Mouse (Mus musculus) erythroblast, embryonic 14.5 days (primary cell): ENCODE results near the gene Slmap. TPM values are rescaled to one million over a fixed set of nuclear protein-coding genes. Genes with fewer than 3 reads are reported as not detected.
"Not testable (repeated sequence)": the region's sequence is repeated elsewhere in the genome, so short reads cannot be mapped to it uniquely, and the experiment has no call there.

Experiments used
- H3K27me3 ChIP-seq: 2 replicates; pipeline ENCODE4 v1.6.1; 2012; ENCODE audit warnings: inconsistent platforms; ENCODE audit not compliant: control insufficient read depth
- H3K36me3 ChIP-seq: 2 replicates; pipeline ENCODE4 v1.6.1; 2012; ENCODE audit warnings: mild to moderate bottlenecking, inconsistent platforms; ENCODE audit not compliant: control insufficient read depth
- H3K4me1 ChIP-seq: 2 replicates; pipeline ENCODE4 v1.6.1; 2012; ENCODE audit warnings: inconsistent platforms; ENCODE audit not compliant: control insufficient read depth
- H3K4me3 ChIP-seq: replicated peaks from 2 replicates; pipeline ENCODE3; 2012; ENCODE audit warnings: moderate library complexity, mild to moderate bottlenecking, inconsistent platforms
- H3K9me3 ChIP-seq: 2 replicates; pipeline ENCODE4 v1.6.1; 2012; ENCODE audit warnings: low read length, inconsistent platforms, mixed read lengths; ENCODE audit not compliant: control insufficient read depth
- GATA1 ChIP-seq: IDR thresholded peaks from 2 replicates; pipeline ENCODE4 v1.6.1; 2012; ENCODE audit warnings: low read length, inconsistent platforms, mixed read lengths
- TAL1 ChIP-seq: IDR thresholded peaks from 3 replicates; pipeline ENCODE4 v1.6.1; 2012; ENCODE audit warnings: low read length, inconsistent platforms, mixed read lengths
- polyA plus RNA-seq: library from polyadenylated mRNA; stranded (reverse); fragments of >175 nt; gene quantifications from 2 replicates; pipeline ENCODE4 v1.2.3, GENCODE M21; 2012

The Slmap gene
- polyA plus RNA-seq, 1 experiment, result 0.36 TPM

DNA sequence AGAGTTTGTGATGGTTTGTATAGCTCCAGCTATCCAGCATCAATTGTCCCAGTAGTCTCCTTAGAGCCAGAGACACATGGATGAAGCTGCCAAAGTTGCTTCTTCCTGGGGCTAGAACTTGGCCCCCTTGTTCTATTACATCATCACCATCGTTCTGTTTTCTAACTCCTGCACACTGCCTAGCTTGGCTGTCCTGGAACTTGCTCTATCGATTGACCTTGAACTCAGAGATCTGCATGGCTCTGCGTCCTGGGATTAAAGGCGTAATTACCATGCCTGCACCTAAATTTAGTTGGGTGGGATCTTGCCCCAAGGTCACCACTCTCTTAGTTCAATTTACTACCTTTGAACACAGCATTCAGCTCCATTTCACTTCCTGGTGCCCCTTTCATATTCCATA lies 14.9 kb downstream of the Slmap start:
- no peak overlapping the region for H3K4me3 ChIP-seq
- TF ChIP-seq GATA1, result no peak
- H3K27me3 ChIP-seq, result no peaks in the 10 kb centered on the region
- H3K9me3 ChIP-seq, result no peaks in the 10 kb centered on the region
- H3K4me1 ChIP-seq, result peaks cover 9% of the 10 kb centered on the region
- peaks cover 20% of the 10 kb centered on the region for H3K36me3 ChIP-seq

DNA sequence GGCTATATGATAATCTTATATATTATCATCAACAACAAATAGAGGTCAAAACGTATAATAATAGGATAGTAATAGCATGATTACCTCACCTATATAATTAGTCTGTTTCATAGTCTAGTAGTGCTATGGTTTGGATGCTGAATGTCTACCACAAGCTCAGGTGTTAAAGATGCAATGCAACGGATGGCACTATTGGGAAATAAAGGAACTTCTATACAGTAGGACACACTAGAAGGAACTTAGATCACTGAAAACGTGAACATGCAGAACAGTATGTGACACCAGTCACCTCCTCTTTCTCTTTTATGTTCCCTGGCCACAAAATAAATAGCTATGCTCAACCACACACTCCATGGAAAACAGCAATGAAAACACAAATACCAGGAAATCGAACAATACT lies 16.9 kb downstream of the Slmap start:
- Histone ChIP-seq H3K4me3 (no peak overlapping the region), H3K36me3 (peaks cover 18% of the 10 kb centered on the region), H3K27me3 (no peaks in the 10 kb centered on the region), H3K9me3 (no peaks in the 10 kb centered on the region), H3K4me1 (peaks cover 13% of the 10 kb centered on the region)
- TF ChIP-seq TAL1, result no peak
- no peak for TF ChIP-seq GATA1

- Histone ChIP-seq H3K36me3 (peaks cover 18% of the 10 kb centered on the region), H3K4me1 (peaks cover 12% of the 10 kb centered on the region)
- H3K4me3 ChIP-seq, H3K9me3 ChIP-seq, H3K27me3 ChIP-seq: not testable (repeated sequence)
These were observed 18.5 kb downstream of the Slmap start for GRCm38 (mm10) chr14:26516232-26516631.

DNA sequence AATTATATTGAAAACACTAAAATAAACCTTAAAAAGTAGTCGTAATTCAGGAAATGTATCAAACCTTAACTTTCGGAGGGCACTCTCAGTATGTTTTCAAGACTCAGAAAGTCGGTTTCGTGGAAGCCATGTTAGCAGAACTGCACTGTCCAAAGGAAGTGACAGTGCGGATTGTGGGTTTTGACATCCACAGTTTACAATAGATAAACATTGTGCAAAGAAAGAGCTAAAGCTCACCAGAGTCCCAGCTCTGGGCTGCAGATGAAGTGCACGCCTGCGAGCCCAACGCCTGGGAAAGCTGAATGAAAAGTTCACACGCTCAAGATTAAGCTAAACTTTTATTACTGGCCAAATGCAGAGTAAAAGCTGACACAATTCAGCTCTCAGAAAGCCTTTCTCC lies 18.9 kb downstream of the Slmap start:
- no peak overlapping the region for H3K4me3 ChIP-seq
- no peaks in the 10 kb centered on the region for H3K9me3 ChIP-seq
- H3K4me1 ChIP-seq, result peaks cover 13% of the 10 kb centered on the region
- no peak for TF ChIP-seq TAL1
- no peak for TF ChIP-seq GATA1
- peaks cover 17% of the 10 kb centered on the region for H3K36me3 ChIP-seq
- H3K27me3 ChIP-seq, result no peaks in the 10 kb centered on the region

- Histone ChIP-seq H3K4me3 (no peak overlapping the region), H3K27me3 (no peaks in the 10 kb centered on the region), H3K9me3 (no peaks in the 10 kb centered on the region), H3K4me1 (peaks cover 5% of the 10 kb centered on the region), H3K36me3 (peaks cover 12% of the 10 kb centered on the region)
- TF ChIP-seq GATA1 (no peak), TAL1 (no peak)
These were observed 24.2 kb downstream of the Slmap start for GRCm38 (mm10) chr14:26510545-26510944.

DNA sequence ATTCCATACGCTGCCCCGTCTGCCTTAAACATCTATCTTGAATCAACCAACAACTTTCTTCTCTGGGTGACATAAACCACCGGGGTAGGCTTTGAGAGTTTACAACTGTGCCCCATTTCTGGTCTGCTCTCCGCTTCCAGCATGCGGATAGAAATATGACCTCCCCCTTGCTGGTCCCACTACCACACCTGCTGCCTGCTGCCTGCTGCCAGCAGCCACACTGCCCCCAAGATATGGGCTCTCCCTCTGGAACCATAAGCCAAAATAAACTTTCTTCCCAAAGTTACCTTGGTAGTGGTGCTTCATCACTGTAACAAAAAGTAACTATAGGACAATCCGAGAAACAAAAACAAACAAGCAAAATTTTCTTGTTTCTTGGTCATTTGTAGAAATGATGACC lies 26.6 kb downstream of the Slmap start:
- no peaks in the 10 kb centered on the region for H3K27me3 ChIP-seq
- no peak overlapping the region for H3K4me3 ChIP-seq
- peaks cover 18% of the 10 kb centered on the region for H3K36me3 ChIP-seq
- TF ChIP-seq TAL1 (no peak), GATA1 (no peak)
- H3K4me1 ChIP-seq, result 0 out of 2 replicates have a peak, but pooled peaks cover 2% of the 10 kb centered on the region
- no peaks in the 10 kb centered on the region for H3K9me3 ChIP-seq

DNA sequence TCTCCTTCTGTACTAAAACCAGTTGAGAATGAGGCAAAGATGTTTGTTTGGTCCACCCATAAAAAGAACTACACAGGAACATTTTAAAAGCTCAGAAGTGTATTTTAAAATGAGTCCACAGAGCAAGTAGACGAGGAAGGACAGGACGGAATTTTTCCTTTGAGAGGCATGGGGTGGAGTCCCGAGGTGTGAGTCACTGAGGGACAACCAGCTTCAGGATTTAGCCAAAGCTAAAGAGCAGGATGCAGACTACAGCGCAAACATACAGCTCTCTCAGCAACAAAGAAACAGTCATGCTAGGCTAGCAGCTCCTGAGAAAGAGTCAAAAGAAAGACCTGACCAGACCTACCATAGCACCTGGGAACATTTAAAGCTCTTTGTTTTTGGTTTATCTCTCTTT lies 27.4 kb downstream of the Slmap start:
- H3K36me3 ChIP-seq, result peaks cover 20% of the 10 kb centered on the region

GRCm38 (mm10) chr14:26504541-26504940 lies 30.2 kb downstream of the Slmap start:
- no peaks in the 10 kb centered on the region for H3K9me3 ChIP-seq
- H3K36me3 ChIP-seq, result peaks cover 15% of the 10 kb centered on the region
- H3K4me1 ChIP-seq, result no peaks in the 10 kb centered on the region
- H3K4me3 ChIP-seq, result no peak overlapping the region
- H3K27me3 ChIP-seq, result no peaks in the 10 kb centered on the region
- TF ChIP-seq GATA1 (no peak), TAL1 (no peak)

More for the DNA sequence above, 27.4 kb downstream of the Slmap start:
- Histone ChIP-seq H3K27me3 (no peaks in the 10 kb centered on the region), H3K4me3 (no peak overlapping the region), H3K9me3 (no peaks in the 10 kb centered on the region), H3K4me1 (0 out of 2 replicates have a peak, but pooled peaks cover 2% of the 10 kb centered on the region)
- TF ChIP-seq GATA1, result no peak
- TF ChIP-seq TAL1, result no peak

GRCm38 (mm10) chr14:26500136-26500933 lies 34.4 kb downstream of the Slmap start:
- no peaks in the 10 kb centered on the region for H3K9me3 ChIP-seq

DNA sequence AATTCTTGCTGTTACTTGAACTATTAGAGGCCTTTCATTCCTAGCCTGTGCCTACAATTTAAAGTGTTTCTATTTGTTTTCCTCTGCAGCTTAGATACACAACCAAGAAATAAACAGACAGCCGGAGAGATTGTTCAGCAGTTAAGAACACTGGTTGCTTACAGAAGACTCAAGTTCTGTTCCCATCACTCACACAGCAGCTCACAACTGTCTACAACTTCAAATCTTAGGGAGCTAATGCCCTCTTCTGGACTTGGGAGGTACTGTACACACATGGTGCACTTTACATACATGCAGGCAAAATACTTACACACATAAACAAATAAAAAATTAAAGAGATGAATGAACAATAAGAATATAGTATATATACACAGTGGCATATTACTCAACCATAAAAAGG lies 39.7 kb downstream of the Slmap start:
- Histone ChIP-seq H3K36me3 (peaks cover 8% of the 10 kb centered on the region), H3K9me3 (no peaks in the 10 kb centered on the region), H3K4me3 (no peak overlapping the region), H3K27me3 (no peaks in the 10 kb centered on the region), H3K4me1 (peaks cover 4% of the 10 kb centered on the region)
- TF ChIP-seq GATA1 (no peak), TAL1 (no peak)

More at GRCm38 (mm10) chr14:26500136-26500933, 34.4 kb downstream of the Slmap start:
- Histone ChIP-seq H3K36me3 (peaks cover 21% of the 10 kb centered on the region), H3K27me3 (no peaks in the 10 kb centered on the region), H3K4me3 (no peak overlapping the region), H3K4me1 (peaks cover 4% of the 10 kb centered on the region; the same call in 1 of the 2 replicates)
- TF ChIP-seq TAL1 (no peak), GATA1 (no peak)
